Mouse (Mus musculus): ENCODE data around the gene Rtn2. TPM values are rescaled to one million over a fixed set of nuclear protein-coding genes. Genes with fewer than 3 reads are reported as not detected.
A peak's percentile ranks its signal among the peaks of the same experiment; 100 is the strongest.

Rtn2 gene
- polyA plus RNA-seq, 1 experiment from 2014 or later = 1.5 TPM

DNA sequence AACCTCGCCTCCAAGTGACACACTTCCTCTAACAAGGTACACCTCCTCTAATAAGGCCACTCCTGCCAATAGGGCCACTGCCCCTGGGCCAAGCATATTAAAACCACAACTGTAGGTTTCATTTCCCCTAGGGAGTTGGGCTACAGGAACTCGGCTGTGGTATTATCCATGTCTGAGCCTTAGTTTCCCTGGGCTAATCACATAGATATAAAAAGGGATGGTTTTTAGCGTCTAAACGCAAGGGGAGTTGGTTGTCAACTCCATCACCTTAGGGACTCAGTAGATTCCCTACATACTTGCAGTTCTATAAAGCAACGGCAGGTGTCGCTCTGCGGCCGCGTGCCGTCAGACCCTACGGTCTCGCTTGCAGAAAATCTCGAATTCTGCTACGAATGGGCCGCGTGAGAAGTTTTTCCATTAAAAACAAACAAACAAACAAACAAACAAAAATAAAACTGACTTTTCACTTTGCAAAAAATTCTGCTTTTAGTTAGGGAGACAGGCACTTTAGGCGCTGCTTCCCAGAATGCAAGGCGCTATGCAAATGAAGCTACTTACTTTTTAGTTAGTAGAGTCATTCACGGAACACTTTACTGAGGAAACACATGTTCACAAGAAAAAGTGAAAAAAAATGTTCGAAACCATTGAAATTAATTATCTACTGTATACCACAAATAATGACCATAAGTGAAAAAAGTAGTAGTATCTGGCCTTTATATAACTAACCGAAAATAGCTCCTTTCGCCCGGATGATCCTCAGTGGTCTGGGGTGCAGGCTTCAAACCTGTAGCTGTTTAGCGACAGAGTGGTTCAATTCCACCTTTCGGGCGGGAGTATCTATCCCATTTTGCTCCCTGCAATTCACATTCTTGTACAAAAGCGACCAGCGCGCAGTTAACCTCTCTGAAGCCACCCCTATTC, 18.3 kb downstream of the Rtn2 start:
- peaks cover 43% of the 10 kb centered on the region for H3K27me3 ChIP-seq (ENCODE audit: insufficient read depth, low read length)
- H3K4me3 ChIP-seq (ENCODE audit: low read depth, low read length) = peak overlapping the region; percentile 44
- WGBS (ENCODE audit: insufficient replicate concordance) = under 1% methylated on average over 29 of the region's 29 CpGs
- peak overlapping the region; percentile 61 for H3K4me2 ChIP-seq (ENCODE audit: low read depth, low read length)
- TF ChIP-seq CTCF (IDR thresholded peaks at IDR 0.05; ENCODE audit: low read depth) = peak; percentile 98
- peak; percentile 29; the same call in 1 of the 2 replicates for TF ChIP-seq EP300 (IDR thresholded peaks at IDR 0.05; ENCODE audit: low read depth)
- ATAC-seq (peak; percentile 83), DNase-seq (peak; percentile 86)
- H3K27ac ChIP-seq (ENCODE audit: low read depth) = no peak overlapping the region
- peak overlapping the region; percentile 42; the same call in 1 of the 2 replicates for H3K9ac ChIP-seq (replicated peaks)
- H3K36me3 ChIP-seq (replicated peaks; ENCODE audit: insufficient read depth, low read length) = no peaks in the 10 kb centered on the region
- H3K9me3 ChIP-seq (ENCODE audit: low read length) = no peaks in the 10 kb centered on the region
- peaks cover 15% of the 10 kb centered on the region for H3K4me1 ChIP-seq (ENCODE audit: insufficient read depth)

- no peak for TF ChIP-seq EP300 (IDR thresholded peaks at IDR 0.05; ENCODE audit: low read depth)
- TF ChIP-seq CTCF (IDR thresholded peaks at IDR 0.05; ENCODE audit: low read depth) = no peak
- Histone ChIP-seq H3K4me3 (ENCODE audit: low read depth, low read length) (peak overlapping the region; percentile 44; the same call in 1 of the 2 replicates), H3K4me1 (ENCODE audit: insufficient read depth) (peaks cover 15% of the 10 kb centered on the region; the same call in 1 of the 2 replicates), H3K27ac (ENCODE audit: low read depth) (no peak overlapping the region), H3K4me2 (ENCODE audit: low read depth, low read length) (peak overlapping the region; percentile 61), H3K9ac (replicated peaks) (0 out of 2 replicates have a peak overlapping the region, but pooled peaks have one; percentile 42), H3K27me3 (ENCODE audit: insufficient read depth, low read length) (peaks cover 52% of the 10 kb centered on the region), H3K36me3 (replicated peaks; ENCODE audit: insufficient read depth, low read length) (no peaks in the 10 kb centered on the region), H3K9me3 (ENCODE audit: low read length) (no peaks in the 10 kb centered on the region)
- no peak for ATAC-seq
- DNase-seq = no peak
- WGBS (ENCODE audit: insufficient replicate concordance) = 12% methylated on average over 16 of the region's 16 CpGs
Measured at GRCm38 (mm10) chr7:19301461-19302263, 19.2 kb downstream of the Rtn2 start.

- 50% methylated on average over 13 of the region's 13 CpGs for WGBS (ENCODE audit: insufficient replicate concordance)
- Histone ChIP-seq H3K4me1 (ENCODE audit: insufficient read depth) (peaks cover 15% of the 10 kb centered on the region; the same call in 1 of the 2 replicates), H3K27ac (ENCODE audit: low read depth) (no peak overlapping the region), H3K9me3 (ENCODE audit: low read length) (no peaks in the 10 kb centered on the region), H3K4me2 (ENCODE audit: low read depth, low read length) (no peak overlapping the region), H3K4me3 (ENCODE audit: low read depth, low read length) (no peak overlapping the region), H3K9ac (replicated peaks) (no peak overlapping the region), H3K27me3 (ENCODE audit: insufficient read depth, low read length) (peaks cover 59% of the 10 kb centered on the region), H3K36me3 (replicated peaks; ENCODE audit: insufficient read depth, low read length) (no peaks in the 10 kb centered on the region)
- DNase-seq = no peak
- TF ChIP-seq CTCF (IDR thresholded peaks at IDR 0.05; ENCODE audit: low read depth) (no peak), EP300 (IDR thresholded peaks at IDR 0.05; ENCODE audit: low read depth) (no peak)
- ATAC-seq = no peak
Measured at GRCm38 (mm10) chr7:19302264-19303045, 20.0 kb downstream of the Rtn2 start.

GRCm38 (mm10) chr7:19303046-19303305, 20.6 kb downstream of the Rtn2 start:
- no peak overlapping the region for H3K4me2 ChIP-seq (ENCODE audit: low read depth, low read length)

GRCm38 (mm10) chr7:19303770-19304169, 21.3 kb downstream of the Rtn2 start:
- no peak for ATAC-seq
- H3K4me2 ChIP-seq (ENCODE audit: low read depth, low read length) = peak overlapping the region; percentile 33; the same call in 1 of the 2 replicates
- H3K4me1 ChIP-seq (ENCODE audit: insufficient read depth) = peaks cover 21% of the 10 kb centered on the region
- H3K4me3 ChIP-seq (ENCODE audit: low read depth, low read length) = no peak overlapping the region; the same call in 1 of the 2 replicates
- H3K9me3 ChIP-seq (ENCODE audit: low read length) = no peaks in the 10 kb centered on the region
- H3K36me3 ChIP-seq (replicated peaks; ENCODE audit: insufficient read depth, low read length) = no peaks in the 10 kb centered on the region
- TF ChIP-seq CTCF (IDR thresholded peaks at IDR 0.05; ENCODE audit: low read depth) (peak; percentile 89), EP300 (IDR thresholded peaks at IDR 0.05; ENCODE audit: low read depth) (no peak)
- H3K27ac ChIP-seq (ENCODE audit: low read depth) = no peak overlapping the region
- no peak overlapping the region for H3K9ac ChIP-seq (replicated peaks)
- peaks cover 63% of the 10 kb centered on the region for H3K27me3 ChIP-seq (ENCODE audit: insufficient read depth, low read length)
- WGBS (ENCODE audit: insufficient replicate concordance) = 2% methylated on average over 16 of the region's 16 CpGs
- peak; percentile 88 for DNase-seq

More at GRCm38 (mm10) chr7:19303046-19303305, 20.6 kb downstream of the Rtn2 start:
- TF ChIP-seq CTCF (IDR thresholded peaks at IDR 0.05; ENCODE audit: low read depth) (no peak), EP300 (IDR thresholded peaks at IDR 0.05; ENCODE audit: low read depth) (no peak)
- no peak overlapping the region for H3K9ac ChIP-seq (replicated peaks)
- no peaks in the 10 kb centered on the region for H3K36me3 ChIP-seq (replicated peaks; ENCODE audit: insufficient read depth, low read length)
- H3K27me3 ChIP-seq (ENCODE audit: insufficient read depth, low read length) = peaks cover 63% of the 10 kb centered on the region
- WGBS (ENCODE audit: insufficient replicate concordance) = 75% methylated on average over 12 of the region's 12 CpGs
- no peak overlapping the region for H3K27ac ChIP-seq (ENCODE audit: low read depth)
- no peak overlapping the region for H3K4me3 ChIP-seq (ENCODE audit: low read depth, low read length)
- H3K9me3 ChIP-seq (ENCODE audit: low read length) = no peaks in the 10 kb centered on the region
- peaks cover 18% of the 10 kb centered on the region; the same call in 1 of the 2 replicates for H3K4me1 ChIP-seq (ENCODE audit: insufficient read depth)
- ATAC-seq (no peak), DNase-seq (no peak)

Measured in liver, postnatal 0 days (tissue).